8 mouse cellular contexts compared by ENCODE assay signal in genomic region chr13:61804168-61804874, GRCm38 (mm10).
DNase-seq lines count a peak whose midpoint lies in the region; ATAC-seq and TF ChIP-seq lines count a peak whose summit lies in the region.
"Not testable (repeated sequence)": the region's sequence is repeated elsewhere in the genome, so short reads cannot be mapped to it uniquely, and the experiment has no call there.

No protein-coding gene starts in this region.

- H3K27ac ChIP-seq in cortical plate, adult 2 months (ENCODE audit: insufficient read depth, low read length); thymus, adult 2 months (ENCODE audit: control insufficient read depth, insufficient read depth, low read length): not testable (repeated sequence)
- H3K27ac ChIP-seq in hindbrain, embryonic 15.5 days (replicated peaks) = 0 out of 2 replicates have a peak overlapping the region, but pooled peaks have one; percentile 31

- not testable (repeated sequence) for H3K27me3 ChIP-seq in hindbrain, embryonic 15.5 days; thymus, adult 2 months (ENCODE audit: control insufficient read depth, insufficient read depth, low read length)

- H3K4me2 ChIP-seq in hindbrain, embryonic 15.5 days = peak overlapping the region; percentile 65

- not testable (repeated sequence) for TF ChIP-seq CTCF in cortical plate, adult 2 months (IDR thresholded peaks at IDR 0.05; ENCODE audit: extremely low read depth, insufficient read depth, low read length); thymus, adult 2 months (IDR thresholded peaks at IDR 0.05; ENCODE audit: borderline replicate concordance, control insufficient read depth, extremely low read depth, insufficient read depth, low read length, poor library complexity)

- H3K36me3 ChIP-seq in hindbrain, embryonic 15.5 days; thymus, adult 2 months (ENCODE audit: control insufficient read depth, insufficient read depth, low read length): not testable (repeated sequence)

- H3K4me1 ChIP-seq in cortical plate, adult 2 months (ENCODE audit: control insufficient read depth, insufficient read depth, low read length); hindbrain, embryonic 15.5 days (replicated peaks); thymus, adult 2 months (replicated peaks; ENCODE audit: control insufficient read depth, insufficient read depth, low read length): not testable (repeated sequence)

- ATAC-seq in hindbrain, embryonic 15.5 days (ENCODE audit: low FRiP score, low read depth) = not testable (repeated sequence)

- peak overlapping the region; percentile 48 for H3K4me3 ChIP-seq in cortical plate, adult 2 months (ENCODE audit: insufficient read depth, low read length)
- H3K4me3 ChIP-seq in hindbrain, embryonic 15.5 days = peak overlapping the region; percentile 59
- peak overlapping the region; percentile 100 for H3K4me3 ChIP-seq in thymus, adult 2 months (ENCODE audit: control insufficient read depth, insufficient read depth, low read length)

- peak overlapping the region; percentile 49 for H3K9ac ChIP-seq in hindbrain, embryonic 15.5 days

- not testable (repeated sequence) for TF ChIP-seq POLR2A in cortical plate, adult 2 months (IDR thresholded peaks at IDR 0.05; ENCODE audit: extremely low read depth, insufficient read depth, low read length); thymus, adult 2 months (IDR thresholded peaks at IDR 0.05; ENCODE audit: control insufficient read depth, extremely low read depth, insufficient read depth, low read length, poor library complexity)

- 3% methylated on average over 19 of the region's 19 CpGs for WGBS in hindbrain, embryonic 15.5 days
- 2% methylated on average over 19 of the region's 19 CpGs for WGBS in thymus, adult 2 months

- peak; percentile 75 for DNase-seq in NIH3T3 (ENCODE audit: low read depth)
- peak; percentile 2 to 4 for DNase-seq in gastrocnemius, adult 8-10 months (ENCODE audit: low spot score in 2 of 2)
- peak; percentile 9 for DNase-seq in left cerebral cortex, adult 11 months (ENCODE audit: low spot score)
- DNase-seq in lung, postnatal 25 days (ENCODE audit: low spot score) = peak; percentile 35
- peak; percentile 2 for DNase-seq in ovary, postnatal 10 days (ENCODE audit: low spot score)
- DNase-seq in thymus, adult 2 months = peak; percentile 37

- not testable (repeated sequence) for H3K9me3 ChIP-seq in hindbrain, embryonic 15.5 days

Comparison
In these comparisons a context has a peak if more than half of its experiments do, and no peak if none do; other contexts are left out.
1. DNase-seq: peak in every context shown above with its lines; median percentile 75 in NIH3T3; 37 in thymus, adult 2 months; 35 in lung, postnatal 25 days; 9 in left cerebral cortex, adult 11 months; 3 in gastrocnemius, adult 8-10 months; 2 in ovary, postnatal 10 days.
2. H3K4me3 ChIP-seq: peak in every context shown above with its lines; median percentile 100 in thymus, adult 2 months; 59 in hindbrain, embryonic 15.5 days; 48 in cortical plate, adult 2 months.